Mouse (Mus musculus) neural tube, embryonic 11.5 days (tissue): ENCODE measurements around the gene Col9a1. TPM values are rescaled to one million over a fixed set of nuclear protein-coding genes. Genes with fewer than 3 reads are reported as not detected.

ENCODE experiments used
- ATAC-seq: fragments of 200-750 bp; cut with Nextera tagmentation; 2 replicates; pipeline ENCODE4 v1.8.0; 2017; ENCODE audit warnings: moderate number of reproducible peaks, mild to moderate bottlenecking, moderate TSS enrichment, moderate library complexity; ENCODE audit not compliant: insufficient read depth, low FRiP score, low TSS enrichment
- DNase-seq: peaks from one replicate; pipeline ENCODE4 v3.0.0-alpha.2; 2015; ENCODE audit warnings: low spot score
- H3K27ac ChIP-seq: fragments of 300-500 bp; sonication (generic); 2 replicates; pipeline ENCODE4 v1.5.1; 2014; ENCODE audit warnings: low read depth, mild to moderate bottlenecking, low read length
- H3K27me3 ChIP-seq: fragments of 300-500 bp; sonication (generic); 2 replicates; pipeline ENCODE4 v1.6.1; 2014; ENCODE audit warnings: mild to moderate bottlenecking, low read length, mixed read lengths; ENCODE audit not compliant: control insufficient read depth, insufficient read depth
- H3K36me3 ChIP-seq: fragments of 300-500 bp; sonication (generic); 2 replicates; pipeline ENCODE4 v1.6.1; 2014; ENCODE audit warnings: mild to moderate bottlenecking, low read length, moderate library complexity, mixed read lengths; ENCODE audit not compliant: control insufficient read depth, insufficient read depth
- H3K4me1 ChIP-seq: fragments of 300-500 bp; sonication (generic); 2 replicates; pipeline ENCODE4 v1.6.1; 2014; ENCODE audit warnings: low read length, mixed read lengths; ENCODE audit not compliant: control insufficient read depth, insufficient read depth
- H3K4me2 ChIP-seq: fragments of 300-500 bp; sonication (generic); 2 replicates; pipeline ENCODE4 v1.6.1; 2014; ENCODE audit warnings: low read depth, mild to moderate bottlenecking, moderate library complexity
- H3K4me3 ChIP-seq: fragments of 300-500 bp; sonication (generic); 2 replicates; pipeline ENCODE4 v1.5.1; 2014; ENCODE audit warnings: low read depth, low read length
- H3K9ac ChIP-seq: fragments of 300-500 bp; sonication (generic); 2 replicates; pipeline ENCODE4 v1.6.1; 2014; ENCODE audit warnings: mild to moderate bottlenecking, low read length
- H3K9me3 ChIP-seq: fragments of 300-500 bp; sonication (generic); 2 replicates; pipeline ENCODE4 v1.6.1; 2016; ENCODE audit warnings: low read length; ENCODE audit not compliant: control insufficient read depth
- WGBS: fragments of 180-500 bp; shearing (Covaris S2); extraction: QIAGEN DNeasy Blood & Tissue Kit; methylation state at CpG from one replicate; pipeline ENCODE4 v1.1.7; 2014; 5-methylcytosine and 5-hydroxymethylcytosine counted together
- polyA plus RNA-seq: library from polyadenylated mRNA; unstranded; fragments of >200 nt; fragmentation: Nextera tagmentation; extraction: Ambion mirVana; gene quantifications from 2 replicates; pipeline ENCODE4 v1.2.1, GENCODE M21; 2014

Col9a1 gene
- 40.2 and 42.6 TPM in 2 replicates for polyA plus RNA-seq

GRCm38 (mm10) chr1:24177224-24177851, at the start of gene Col9a1:
TSS of gene Col9a1 (plus strand) at chr1:24177610.
- Histone ChIP-seq H3K36me3 (no peaks in the 10 kb centered on the region), H3K27me3 (no peaks in the 10 kb centered on the region), H3K4me2 (no peak within 1 kb of the TSS), H3K9ac (no peak within 1 kb of the TSS), H3K27ac (no peak within 1 kb of the TSS), H3K4me1 (no peaks in the 10 kb centered on the region), H3K4me3 (no peak within 1 kb of the TSS), H3K9me3 (no peaks in the 10 kb centered on the region)
- no peak for ATAC-seq
- DNase-seq: no peak
- WGBS: 83% methylated on average over 6 of the region's 6 CpGs

DNA sequence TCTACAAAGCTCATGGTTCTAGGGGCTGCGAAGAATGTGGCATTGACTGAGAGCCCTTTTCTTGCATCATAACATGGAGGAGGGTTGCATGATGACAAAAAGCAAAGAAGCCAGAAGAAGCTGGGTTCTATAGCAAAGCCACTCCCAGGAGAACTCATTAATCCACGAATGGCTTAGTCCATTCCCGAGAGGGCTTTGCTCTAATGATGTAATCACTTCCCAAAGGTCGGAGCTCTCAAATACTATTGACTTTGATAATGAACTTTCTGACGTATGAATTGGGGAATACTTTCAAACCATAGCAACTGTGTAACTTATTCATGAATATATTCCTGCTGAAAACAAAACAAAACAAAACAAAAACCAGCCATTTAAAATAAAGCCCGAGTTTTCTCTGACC, 49.5 kb upstream of the Col9a1 start:
- no peaks in the 10 kb centered on the region for H3K27me3 ChIP-seq
- H3K36me3 ChIP-seq: no peaks in the 10 kb centered on the region
- H3K4me2 ChIP-seq: no peak overlapping the region
- no peaks in the 10 kb centered on the region for H3K9me3 ChIP-seq
- no peak overlapping the region for H3K4me3 ChIP-seq
- 73% methylated on average over 6 of the region's 6 CpGs for WGBS
- no peak overlapping the region for H3K9ac ChIP-seq
- no peak overlapping the region for H3K27ac ChIP-seq
- no peaks in the 10 kb centered on the region for H3K4me1 ChIP-seq
- ATAC-seq: no peak
- DNase-seq: no peak

- Histone ChIP-seq H3K4me2 (no peak overlapping the region), H3K27ac (no peak overlapping the region), H3K27me3 (no peaks in the 10 kb centered on the region), H3K9ac (no peak overlapping the region), H3K36me3 (no peaks in the 10 kb centered on the region), H3K4me1 (no peaks in the 10 kb centered on the region), H3K4me3 (peak overlapping the region; percentile 6; the same call in 1 of the 2 replicates), H3K9me3 (no peaks in the 10 kb centered on the region)
- DNase-seq: no peak
- WGBS: 41% methylated on average over 19 of the region's 19 CpGs
- no peak for ATAC-seq
Measured at GRCm38 (mm10) chr1:24133853-24134252, 43.6 kb upstream of the Col9a1 start.

DNA sequence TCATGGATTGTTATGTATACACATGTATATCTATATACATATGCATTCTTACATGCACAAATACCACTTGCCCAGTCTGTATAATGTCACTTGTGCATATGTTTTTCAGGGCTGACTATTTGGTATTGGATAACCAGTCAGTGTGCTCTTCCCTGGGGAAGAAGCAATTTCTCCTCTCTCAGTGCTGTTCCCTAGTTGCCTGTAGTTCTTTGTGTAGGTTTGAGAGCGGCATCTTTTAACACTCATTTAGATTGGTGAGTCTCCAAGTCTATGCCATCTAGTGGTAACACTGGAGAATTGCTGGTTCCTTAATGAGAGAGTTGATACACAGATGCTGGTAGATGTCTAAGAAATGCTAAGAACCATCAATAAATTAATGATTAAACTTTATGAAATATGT, 42.6 kb upstream of the Col9a1 start:
- Histone ChIP-seq H3K27me3 (no peaks in the 10 kb centered on the region), H3K4me2 (no peak overlapping the region), H3K27ac (no peak overlapping the region), H3K4me1 (no peaks in the 10 kb centered on the region), H3K36me3 (no peaks in the 10 kb centered on the region), H3K9ac (no peak overlapping the region), H3K9me3 (no peaks in the 10 kb centered on the region), H3K4me3 (no peak overlapping the region)
- WGBS: 4% methylated on average over 1 of the region's 1 CpGs
- DNase-seq (peak; percentile 23), ATAC-seq (peak; percentile 36; the same call in 1 of the 2 replicates)

DNA sequence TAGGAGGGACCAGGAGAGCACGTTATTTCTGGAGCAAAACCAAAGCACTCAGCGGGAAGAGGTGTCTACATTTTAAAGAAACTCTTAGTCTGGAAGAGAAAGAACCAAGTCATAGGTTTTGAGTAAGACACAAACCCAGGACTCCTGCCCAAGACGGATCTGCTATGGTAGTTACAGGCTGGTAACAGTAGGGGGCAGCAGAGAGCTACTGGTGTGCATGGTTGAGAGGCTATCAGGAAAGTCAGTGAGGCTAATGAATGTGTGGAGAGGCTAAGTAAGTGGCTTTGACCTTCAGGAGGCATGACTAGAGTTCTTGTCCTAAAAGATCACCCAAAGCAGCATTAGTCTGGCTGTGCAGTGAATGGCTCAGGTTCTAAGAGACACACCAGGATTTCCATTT, 40.3 kb upstream of the Col9a1 start:
- DNase-seq (peak; percentile 55), ATAC-seq (no peak)
- 14% methylated on average over 3 of the region's 3 CpGs for WGBS
- Histone ChIP-seq H3K27ac (no peak overlapping the region), H3K4me2 (no peak overlapping the region), H3K36me3 (no peaks in the 10 kb centered on the region), H3K9ac (no peak overlapping the region), H3K4me3 (no peak overlapping the region), H3K9me3 (no peaks in the 10 kb centered on the region), H3K4me1 (no peaks in the 10 kb centered on the region), H3K27me3 (no peaks in the 10 kb centered on the region)

DNA sequence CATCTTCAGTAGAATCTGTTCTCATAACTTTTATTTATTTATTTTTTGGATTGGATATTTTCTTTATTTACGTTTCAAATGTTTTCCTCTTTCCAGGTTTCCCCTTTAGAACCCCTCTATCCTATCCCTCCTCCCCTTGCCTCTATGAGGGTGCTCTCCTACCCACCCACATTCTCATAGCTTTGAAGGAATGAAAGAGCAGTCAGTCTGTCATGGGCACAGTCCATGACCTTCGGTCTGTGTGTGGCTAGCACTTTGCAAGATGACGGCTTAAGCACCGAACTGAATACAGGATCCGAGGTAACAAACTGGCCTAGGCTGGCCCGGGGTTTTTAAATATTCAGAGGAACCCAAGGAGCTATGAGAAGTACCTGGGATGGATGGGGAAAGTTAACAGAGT, 36.9 kb upstream of the Col9a1 start:
- H3K9me3 ChIP-seq: no peaks in the 10 kb centered on the region; the same call in 1 of the 2 replicates
- no peak overlapping the region for H3K27ac ChIP-seq
- 70% methylated on average over 6 of the region's 6 CpGs for WGBS
- ATAC-seq: no peak
- H3K27me3 ChIP-seq: no peaks in the 10 kb centered on the region
- no peak overlapping the region for H3K4me3 ChIP-seq
- peak; percentile 13 for DNase-seq
- no peaks in the 10 kb centered on the region for H3K36me3 ChIP-seq
- H3K9ac ChIP-seq: no peak overlapping the region
- H3K4me2 ChIP-seq: no peak overlapping the region
- no peaks in the 10 kb centered on the region for H3K4me1 ChIP-seq

DNA sequence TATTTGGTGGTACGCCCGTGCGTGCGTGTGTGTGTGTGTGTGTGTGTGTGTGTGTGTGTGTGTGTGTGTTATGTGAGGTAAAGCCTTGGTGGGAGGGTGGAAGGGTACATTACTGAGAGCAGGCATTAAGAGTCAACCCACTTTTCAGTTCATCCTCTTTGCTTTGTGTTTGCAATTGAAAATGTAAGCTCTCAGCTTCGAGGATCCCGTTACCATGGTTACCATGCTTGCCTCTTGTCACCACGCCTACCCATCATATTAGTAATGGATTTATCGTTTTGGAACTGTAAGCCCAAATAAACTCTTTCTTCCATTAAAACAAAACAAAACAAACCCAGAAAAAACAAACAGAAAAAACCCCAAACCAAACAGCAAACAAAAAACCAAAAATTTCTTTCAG, 33.9 kb upstream of the Col9a1 start:
- no peak for DNase-seq
- H3K4me3 ChIP-seq: no peak overlapping the region
- no peak overlapping the region for H3K4me2 ChIP-seq
- no peak overlapping the region for H3K9ac ChIP-seq
- H3K27me3 ChIP-seq: no peaks in the 10 kb centered on the region
- no peak for ATAC-seq
- 87% methylated on average over 8 of the region's 8 CpGs for WGBS
- H3K27ac ChIP-seq: no peak overlapping the region
- H3K4me1 ChIP-seq: no peaks in the 10 kb centered on the region
- H3K36me3 ChIP-seq: no peaks in the 10 kb centered on the region
- H3K9me3 ChIP-seq: no peaks in the 10 kb centered on the region; the same call in 1 of the 2 replicates

DNA sequence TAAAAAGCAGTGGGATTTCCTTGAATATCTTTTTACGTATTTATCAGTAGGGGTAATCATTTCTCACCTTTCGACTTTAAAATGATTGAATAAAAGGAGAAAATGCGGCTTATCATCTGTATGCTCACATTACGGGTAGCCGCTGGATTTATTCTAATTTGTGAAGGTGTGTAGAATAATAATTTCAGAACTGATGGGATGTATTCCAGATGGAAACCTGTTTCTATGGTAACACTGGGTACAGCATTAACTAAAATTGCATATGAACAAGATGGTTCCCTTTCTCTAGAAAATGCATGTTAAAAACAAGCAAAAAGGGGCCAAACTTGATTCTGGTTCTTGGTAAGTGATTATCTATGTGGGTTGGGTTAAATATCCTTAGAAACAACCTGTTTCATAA, 19.7 kb upstream of the Col9a1 start:
- Histone ChIP-seq H3K27ac (no peak overlapping the region), H3K9ac (no peak overlapping the region)
- WGBS: 93% methylated on average over 5 of the region's 5 CpGs

GRCm38 (mm10) chr1:24169410-24169809, 8.0 kb upstream of the Col9a1 start:
- 65% methylated on average over 6 of the region's 6 CpGs for WGBS
- Histone ChIP-seq H3K4me1 (no peaks in the 10 kb centered on the region), H3K4me3 (no peak overlapping the region)

More for the DNA sequence above, 19.7 kb upstream of the Col9a1 start:
- no peaks in the 10 kb centered on the region for H3K27me3 ChIP-seq
- no peaks in the 10 kb centered on the region for H3K9me3 ChIP-seq
- no peak overlapping the region for H3K4me3 ChIP-seq
- DNase-seq: no peak
- ATAC-seq: no peak
- H3K4me2 ChIP-seq: no peak overlapping the region
- H3K4me1 ChIP-seq: no peaks in the 10 kb centered on the region
- no peaks in the 10 kb centered on the region for H3K36me3 ChIP-seq

More at GRCm38 (mm10) chr1:24169410-24169809, 8.0 kb upstream of the Col9a1 start:
- H3K27ac ChIP-seq: no peak overlapping the region
- DNase-seq (no peak), ATAC-seq (no peak)
- H3K9me3 ChIP-seq: no peaks in the 10 kb centered on the region
- no peaks in the 10 kb centered on the region for H3K36me3 ChIP-seq
- H3K27me3 ChIP-seq: no peaks in the 10 kb centered on the region
- H3K9ac ChIP-seq: no peak overlapping the region
- no peak overlapping the region for H3K4me2 ChIP-seq
